Mouse (Mus musculus): Measurements from ENCODE around the gene Mgst1. TPM values are rescaled to one million over a fixed set of nuclear protein-coding genes. Genes with fewer than 3 reads are reported as not detected.

Mgst1 gene
- polyA plus RNA-seq (2012; rRNA removed) (84.8 and 111 TPM in 2 replicates), polyA plus RNA-seq (2014; fragmentation: Nextera tagmentation; extraction: Ambion mirVana) (291 and 292 TPM in 2 replicates)

- no peaks in the 10 kb centered on the region for H3K36me3 ChIP-seq (replicated peaks; ENCODE audit: control insufficient read depth, insufficient read depth, low read depth)
- H3K4me3 ChIP-seq (ENCODE audit: insufficient read depth in 1 of 2, low read depth in 2 of 2, low read length in 2 of 2): peak within 1 kb of the TSS; percentile 46 to 54
- peak within 1 kb of the TSS; percentile 41 for H3K27ac ChIP-seq
- TF ChIP-seq EP300 (IDR thresholded peaks at IDR 0.05; ENCODE audit: low read depth) (no peak), CTCF (IDR thresholded peaks at IDR 0.05; ENCODE audit: low read depth) (no peak)
- 0 out of 2 replicates have a peak within 1 kb of the TSS, but pooled peaks have one; percentile 13 for H3K9ac ChIP-seq (replicated peaks)
- ATAC-seq (ENCODE audit: insufficient read depth) (peak; percentile 77), DNase-seq (ENCODE audit: low read depth in 3 of 3, low spot score in 3 of 3) (peak; percentile 22 to 38 (median 35))
- peaks cover 0 to 11% of the 10 kb centered on the region in 2 experiments; a peak in 1 of 4 replicates for H3K4me1 ChIP-seq (replicated peaks; ENCODE audit: control insufficient read depth in 2 of 2, insufficient read depth in 2 of 2, low read length in 1 of 2)
- H3K27me3 ChIP-seq (ENCODE audit: control insufficient read depth, insufficient read depth, low read length): no peaks in the 10 kb centered on the region
- peak within 1 kb of the TSS; percentile 55 for H3K4me2 ChIP-seq (ENCODE audit: low read depth)
- WGBS (ENCODE audit: insufficient replicate concordance): 2% methylated on average over 5 of the region's 5 CpGs
- no peaks in the 10 kb centered on the region for H3K9me3 ChIP-seq (ENCODE audit: control insufficient read depth, low read length)
These were observed at the start of gene Mgst1 for GRCm38 (mm10) chr6:138139930-138140329. TSS of gene Mgst1 (plus strand) at chr6:138140316.

GRCm38 (mm10) chr6:138092432-138092831, 47.7 kb upstream of the Mgst1 start:
- H3K4me1 ChIP-seq (replicated peaks; ENCODE audit: control insufficient read depth in 2 of 2, insufficient read depth in 2 of 2, low read length in 1 of 2): no peaks in the 10 kb centered on the region
- no peak for TF ChIP-seq CTCF (IDR thresholded peaks at IDR 0.05; ENCODE audit: low read depth)
- TF ChIP-seq EP300 (IDR thresholded peaks at IDR 0.05; ENCODE audit: low read depth): no peak
- H3K36me3 ChIP-seq (replicated peaks; ENCODE audit: control insufficient read depth, insufficient read depth, low read depth): no peaks in the 10 kb centered on the region
- ATAC-seq (ENCODE audit: insufficient read depth): no peak
- no peak overlapping the region for H3K9ac ChIP-seq (replicated peaks)
- H3K9me3 ChIP-seq (ENCODE audit: control insufficient read depth, low read length): no peaks in the 10 kb centered on the region
- H3K27ac ChIP-seq: no peak overlapping the region
- no peak overlapping the region for H3K4me3 ChIP-seq (ENCODE audit: insufficient read depth in 1 of 2, low read depth in 2 of 2, low read length in 2 of 2)
- no peak for DNase-seq (ENCODE audit: low read depth in 3 of 3, low spot score in 3 of 3)
- no peaks in the 10 kb centered on the region for H3K27me3 ChIP-seq (ENCODE audit: control insufficient read depth, insufficient read depth, low read length)
- 74% methylated on average over 7 of the region's 7 CpGs for WGBS (ENCODE audit: insufficient replicate concordance)
- no peak overlapping the region for H3K4me2 ChIP-seq (ENCODE audit: low read depth)

DNA sequence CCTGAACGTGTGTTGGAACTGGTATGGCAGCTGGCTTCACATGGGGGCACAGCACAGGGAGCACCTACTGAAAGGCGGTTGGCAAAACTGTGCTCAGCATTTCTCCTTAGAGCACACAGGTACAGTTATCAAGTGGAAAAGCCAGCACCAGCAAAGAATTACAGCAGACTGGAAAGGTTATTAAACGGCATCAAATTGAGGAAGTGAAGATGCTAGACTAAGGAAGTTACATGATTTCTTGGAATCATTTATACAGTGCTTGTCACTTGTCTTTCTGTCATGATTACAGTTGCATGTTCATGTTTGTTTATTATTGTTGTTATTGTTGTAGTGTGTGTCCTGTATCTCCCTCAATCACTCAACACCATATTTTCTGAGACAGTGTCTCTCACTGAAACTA, 45.1 kb upstream of the Mgst1 start:
- no peak for ATAC-seq (ENCODE audit: insufficient read depth)

DNA sequence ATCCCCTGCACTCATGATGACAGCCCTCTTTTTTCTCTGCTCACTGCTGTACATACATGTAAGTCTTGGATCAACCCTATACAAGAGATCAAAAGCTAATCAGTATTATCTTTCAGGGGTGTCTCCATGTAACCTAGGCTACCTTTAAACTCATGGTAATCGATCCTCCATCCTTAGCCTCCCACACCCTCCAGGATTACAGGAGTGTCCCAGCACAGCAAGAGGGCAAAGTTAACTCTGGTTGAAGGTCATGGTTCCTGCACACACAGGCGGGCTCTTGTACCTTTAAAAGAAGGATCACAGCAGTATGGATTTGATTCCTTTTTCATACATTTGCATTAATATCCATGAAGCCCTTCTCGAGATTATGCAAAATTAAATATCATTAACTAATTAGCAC, 40.5 kb upstream of the Mgst1 start:
- Histone ChIP-seq H3K27ac (no peak overlapping the region), H3K4me1 (replicated peaks; ENCODE audit: control insufficient read depth in 2 of 2, insufficient read depth in 2 of 2, low read length in 1 of 2) (no peaks in the 10 kb centered on the region), H3K36me3 (replicated peaks; ENCODE audit: control insufficient read depth, insufficient read depth, low read depth) (no peaks in the 10 kb centered on the region), H3K9me3 (ENCODE audit: control insufficient read depth, low read length) (no peaks in the 10 kb centered on the region), H3K9ac (replicated peaks) (no peak overlapping the region), H3K4me2 (ENCODE audit: low read depth) (no peak overlapping the region), H3K4me3 (ENCODE audit: insufficient read depth in 1 of 2, low read depth in 2 of 2, low read length in 2 of 2) (no peak overlapping the region), H3K27me3 (ENCODE audit: control insufficient read depth, insufficient read depth, low read length) (no peaks in the 10 kb centered on the region)
- TF ChIP-seq EP300 (IDR thresholded peaks at IDR 0.05; ENCODE audit: low read depth) (no peak), CTCF (IDR thresholded peaks at IDR 0.05; ENCODE audit: low read depth) (no peak)
- no peak for ATAC-seq (ENCODE audit: insufficient read depth)
- DNase-seq (ENCODE audit: low read depth in 3 of 3, low spot score in 3 of 3): no peak
- WGBS (ENCODE audit: insufficient replicate concordance): 37% methylated on average over 3 of the region's 3 CpGs

More for the DNA sequence above, 45.1 kb upstream of the Mgst1 start:
- Histone ChIP-seq H3K36me3 (replicated peaks; ENCODE audit: control insufficient read depth, insufficient read depth, low read depth) (no peaks in the 10 kb centered on the region), H3K27me3 (ENCODE audit: control insufficient read depth, insufficient read depth, low read length) (no peaks in the 10 kb centered on the region), H3K4me3 (ENCODE audit: insufficient read depth in 1 of 2, low read depth in 2 of 2, low read length in 2 of 2) (no peak overlapping the region), H3K4me1 (replicated peaks; ENCODE audit: control insufficient read depth in 2 of 2, insufficient read depth in 2 of 2, low read length in 1 of 2) (no peaks in the 10 kb centered on the region), H3K9ac (replicated peaks) (no peak overlapping the region), H3K4me2 (ENCODE audit: low read depth) (no peak overlapping the region), H3K27ac (no peak overlapping the region), H3K9me3 (ENCODE audit: control insufficient read depth, low read length) (no peaks in the 10 kb centered on the region)
- no peak for DNase-seq (ENCODE audit: low read depth in 3 of 3, low spot score in 3 of 3)
- TF ChIP-seq CTCF (IDR thresholded peaks at IDR 0.05; ENCODE audit: low read depth) (no peak), EP300 (IDR thresholded peaks at IDR 0.05; ENCODE audit: low read depth) (no peak)
- WGBS (ENCODE audit: insufficient replicate concordance): 51% methylated on average over 3 of the region's 3 CpGs

DNA sequence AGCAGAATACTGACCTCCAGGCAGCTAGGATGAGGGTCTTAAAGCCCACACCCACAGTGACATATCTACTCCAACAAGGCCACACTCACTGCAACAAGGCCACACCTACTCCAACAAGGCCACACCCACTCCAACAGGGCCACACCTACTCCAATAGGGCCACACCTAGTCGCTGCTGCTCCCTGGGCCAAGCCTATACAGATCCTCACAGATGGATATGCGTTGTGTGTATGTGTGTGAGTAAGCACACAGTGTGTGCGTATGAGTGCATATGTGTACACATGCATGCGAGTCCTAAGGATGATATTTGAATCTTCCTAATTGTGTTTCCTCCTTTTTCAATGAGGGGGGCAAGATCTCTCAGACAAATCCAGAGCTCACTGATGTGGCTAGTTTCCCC, 38.3 kb upstream of the Mgst1 start:
- Histone ChIP-seq H3K4me1 (replicated peaks; ENCODE audit: control insufficient read depth in 2 of 2, insufficient read depth in 2 of 2, low read length in 1 of 2) (no peaks in the 10 kb centered on the region), H3K27me3 (ENCODE audit: control insufficient read depth, insufficient read depth, low read length) (no peaks in the 10 kb centered on the region), H3K9me3 (ENCODE audit: control insufficient read depth, low read length) (no peaks in the 10 kb centered on the region), H3K9ac (replicated peaks) (no peak overlapping the region), H3K27ac (no peak overlapping the region), H3K36me3 (replicated peaks; ENCODE audit: control insufficient read depth, insufficient read depth, low read depth) (no peaks in the 10 kb centered on the region), H3K4me2 (ENCODE audit: low read depth) (no peak overlapping the region), H3K4me3 (ENCODE audit: insufficient read depth in 1 of 2, low read depth in 2 of 2, low read length in 2 of 2) (no peak overlapping the region)
- 68% methylated on average over 4 of the region's 4 CpGs for WGBS (ENCODE audit: insufficient replicate concordance)
- TF ChIP-seq CTCF (IDR thresholded peaks at IDR 0.05; ENCODE audit: low read depth): no peak
- TF ChIP-seq EP300 (IDR thresholded peaks at IDR 0.05; ENCODE audit: low read depth): no peak
- no peak for ATAC-seq (ENCODE audit: insufficient read depth)
- DNase-seq (ENCODE audit: low read depth in 3 of 3, low spot score in 3 of 3): no peak
